Mouse (Mus musculus) neural tube, embryonic 12.5 days (tissue): Measurements from ENCODE around the gene Kank4. TPM values are rescaled to one million over a fixed set of nuclear protein-coding genes. Genes with fewer than 3 reads are reported as not detected.
A peak's percentile ranks its signal among the peaks of the same experiment; 100 is the strongest.

Experiments
- ATAC-seq: fragments of 200-750 bp; cut with Nextera tagmentation; 2 replicates; pipeline ENCODE4 v1.8.0; 2017; ENCODE audit warnings: low read depth, mild to moderate bottlenecking, moderate TSS enrichment, moderate library complexity; ENCODE audit not compliant: low FRiP score
- H3K27ac ChIP-seq: fragments of 300-500 bp; sonication (generic); 2 replicates; pipeline ENCODE4 v1.5.1; 2016
- H3K27me3 ChIP-seq: fragments of 300-500 bp; sonication (generic); replicated peaks from 2 replicates; pipeline ENCODE4 v1.6.1; 2016; ENCODE audit warnings: mild to moderate bottlenecking
- H3K36me3 ChIP-seq: fragments of 300-500 bp; sonication (generic); 2 replicates; pipeline ENCODE4 v1.6.1; 2016; ENCODE audit warnings: mild to moderate bottlenecking
- H3K4me1 ChIP-seq: fragments of 300-500 bp; sonication (generic); 2 replicates; pipeline ENCODE4 v1.6.1; 2016
- H3K4me2 ChIP-seq: fragments of 300-500 bp; sonication (generic); replicated peaks from 2 replicates; pipeline ENCODE4 v1.6.1; 2016; ENCODE audit warnings: mild to moderate bottlenecking
- H3K4me3 ChIP-seq: fragments of 300-500 bp; sonication (generic); 2 replicates; pipeline ENCODE4 v1.5.1; 2016
- H3K9ac ChIP-seq: fragments of 300-500 bp; sonication (generic); 2 replicates; pipeline ENCODE4 v1.6.1; 2016; ENCODE audit warnings: mild to moderate bottlenecking
- H3K9me3 ChIP-seq: fragments of 300-500 bp; sonication (generic); 2 replicates; pipeline ENCODE4 v1.6.1; 2016; ENCODE audit warnings: mild to moderate bottlenecking
- WGBS: fragments of 180-500 bp; shearing (Covaris S2); methylation state at CpG from one replicate; pipeline ENCODE4 v1.1.7; 2016; 5-methylcytosine and 5-hydroxymethylcytosine counted together
- polyA plus RNA-seq: library from polyadenylated mRNA; unstranded; fragments of >200 nt; fragmentation: Nextera tagmentation; extraction: Ambion mirVana; gene quantifications from 2 replicates; pipeline ENCODE4 v1.2.1, GENCODE M21; 2016

Gene Kank4
- polyA plus RNA-seq, 1 experiment from 2014 or later, result 0.53 TPM

GRCm38 (mm10) chr4:98823047-98823446 is 5.7 kb upstream of the Kank4 start:
- no peak overlapping the region for H3K4me2 ChIP-seq
- H3K4me1 ChIP-seq, result 0 out of 2 replicates have a peak, but pooled peaks cover 1% of the 10 kb centered on the region
- H3K4me3 ChIP-seq, result no peak overlapping the region
- ATAC-seq, result no peak
- H3K9ac ChIP-seq, result no peak overlapping the region
- peaks cover 4% of the 10 kb centered on the region for H3K27me3 ChIP-seq
- WGBS, result 81% methylated on average over 3 of the region's 3 CpGs
- H3K27ac ChIP-seq, result no peak overlapping the region
- no peaks in the 10 kb centered on the region for H3K36me3 ChIP-seq
- H3K9me3 ChIP-seq, result no peaks in the 10 kb centered on the region

GRCm38 (mm10) chr4:98822478-98822877 is 5.1 kb upstream of the Kank4 start:
- Histone ChIP-seq H3K9ac (no peak overlapping the region), H3K4me1 (0 out of 2 replicates have a peak, but pooled peaks cover 5% of the 10 kb centered on the region), H3K27ac (no peak overlapping the region), H3K9me3 (no peaks in the 10 kb centered on the region), H3K4me2 (no peak overlapping the region), H3K27me3 (peaks cover 10% of the 10 kb centered on the region), H3K36me3 (no peaks in the 10 kb centered on the region), H3K4me3 (no peak overlapping the region)
- ATAC-seq, result no peak
- 70% methylated on average over 3 of the region's 3 CpGs for WGBS

GRCm38 (mm10) chr4:98819216-98819755 is 1.9 kb upstream of the Kank4 start:
- Histone ChIP-seq H3K4me2 (no peak overlapping the region), H3K4me1 (peaks cover 10% of the 10 kb centered on the region; the same call in 1 of the 2 replicates), H3K9me3 (no peaks in the 10 kb centered on the region), H3K36me3 (no peaks in the 10 kb centered on the region), H3K27me3 (peaks cover 30% of the 10 kb centered on the region), H3K9ac (no peak overlapping the region), H3K4me3 (no peak overlapping the region), H3K27ac (no peak overlapping the region)
- ATAC-seq, result no peak
- 78% methylated on average over 10 of the region's 10 CpGs for WGBS

- peaks cover 10% of the 10 kb centered on the region for H3K4me1 ChIP-seq
- peaks cover 30% of the 10 kb centered on the region for H3K27me3 ChIP-seq
- H3K27ac ChIP-seq, result no peak overlapping the region
- peak overlapping the region; percentile 99 for H3K4me2 ChIP-seq
- ATAC-seq, result no peak; the same call in 1 of the 2 replicates
- 2% methylated on average over 14 of the region's 14 CpGs for WGBS
- H3K9me3 ChIP-seq, result no peaks in the 10 kb centered on the region
- peak overlapping the region; percentile 65 for H3K4me3 ChIP-seq
- H3K36me3 ChIP-seq, result no peaks in the 10 kb centered on the region
- H3K9ac ChIP-seq, result peak overlapping the region; percentile 71
These were observed 542 bp downstream of the Kank4 start for GRCm38 (mm10) chr4:98816807-98817183.

GRCm38 (mm10) chr4:98806306-98806705 is 11.0 kb downstream of the Kank4 start:
- ATAC-seq, result no peak
- H3K9me3 ChIP-seq, result no peaks in the 10 kb centered on the region
- 88% methylated on average over 9 of the region's 9 CpGs for WGBS

GRCm38 (mm10) chr4:98805291-98806048 is 11.9 kb downstream of the Kank4 start:
- no peaks in the 10 kb centered on the region for H3K9me3 ChIP-seq
- H3K4me2 ChIP-seq, result no peak overlapping the region
- no peak overlapping the region for H3K9ac ChIP-seq
- H3K36me3 ChIP-seq, result no peaks in the 10 kb centered on the region
- H3K27me3 ChIP-seq, result no peaks in the 10 kb centered on the region
- 0 out of 2 replicates have a peak, but pooled peaks cover 8% of the 10 kb centered on the region for H3K4me1 ChIP-seq
- WGBS, result 65% methylated on average over 12 of the region's 12 CpGs
- no peak overlapping the region for H3K27ac ChIP-seq
- ATAC-seq, result no peak
- no peak overlapping the region for H3K4me3 ChIP-seq

More at GRCm38 (mm10) chr4:98806306-98806705, 11.0 kb downstream of the Kank4 start:
- Histone ChIP-seq H3K27ac (no peak overlapping the region), H3K9ac (no peak overlapping the region), H3K4me3 (no peak overlapping the region), H3K4me2 (no peak overlapping the region), H3K4me1 (0 out of 2 replicates have a peak, but pooled peaks cover 5% of the 10 kb centered on the region), H3K27me3 (no peaks in the 10 kb centered on the region), H3K36me3 (no peaks in the 10 kb centered on the region)

- Histone ChIP-seq H3K27ac (no peak overlapping the region), H3K9me3 (no peaks in the 10 kb centered on the region), H3K4me3 (no peak overlapping the region), H3K9ac (no peak overlapping the region), H3K27me3 (no peaks in the 10 kb centered on the region), H3K36me3 (no peaks in the 10 kb centered on the region), H3K4me2 (no peak overlapping the region), H3K4me1 (0 out of 2 replicates have a peak, but pooled peaks cover 8% of the 10 kb centered on the region)
- no peak for ATAC-seq
- WGBS, result 65% methylated on average over 7 of the region's 7 CpGs
These were observed 12.7 kb downstream of the Kank4 start for GRCm38 (mm10) chr4:98804476-98805134.

GRCm38 (mm10) chr4:98801775-98802174 is 15.6 kb downstream of the Kank4 start:
- ATAC-seq, result no peak
- Histone ChIP-seq H3K27me3 (no peaks in the 10 kb centered on the region), H3K36me3 (no peaks in the 10 kb centered on the region), H3K9ac (no peak overlapping the region), H3K27ac (no peak overlapping the region), H3K4me3 (no peak overlapping the region), H3K9me3 (no peaks in the 10 kb centered on the region), H3K4me2 (no peak overlapping the region), H3K4me1 (0 out of 2 replicates have a peak, but pooled peaks cover 8% of the 10 kb centered on the region)
- WGBS, result 89% methylated on average over 11 of the region's 11 CpGs

GRCm38 (mm10) chr4:98800824-98801223 is 16.5 kb downstream of the Kank4 start:
- Histone ChIP-seq H3K27ac (no peak overlapping the region), H3K9me3 (no peaks in the 10 kb centered on the region), H3K36me3 (no peaks in the 10 kb centered on the region), H3K4me1 (0 out of 2 replicates have a peak, but pooled peaks cover 8% of the 10 kb centered on the region), H3K4me2 (no peak overlapping the region), H3K4me3 (no peak overlapping the region), H3K9ac (no peak overlapping the region), H3K27me3 (no peaks in the 10 kb centered on the region)
- 84% methylated on average over 8 of the region's 8 CpGs for WGBS
- no peak for ATAC-seq

- no peaks in the 10 kb centered on the region for H3K9me3 ChIP-seq
- no peak overlapping the region for H3K9ac ChIP-seq
- peaks cover 4% of the 10 kb centered on the region; the same call in 1 of the 2 replicates for H3K4me1 ChIP-seq
- no peak overlapping the region for H3K4me3 ChIP-seq
- no peak overlapping the region for H3K27ac ChIP-seq
- WGBS, result 69% methylated on average over 11 of the region's 11 CpGs
- no peaks in the 10 kb centered on the region for H3K27me3 ChIP-seq
- ATAC-seq, result no peak
- no peaks in the 10 kb centered on the region for H3K36me3 ChIP-seq
- H3K4me2 ChIP-seq, result no peak overlapping the region
These were observed 20.6 kb downstream of the Kank4 start for GRCm38 (mm10) chr4:98796591-98797341.

- H3K4me1 ChIP-seq, result peaks cover 2% of the 10 kb centered on the region
- WGBS, result 87% methylated on average over 2 of the region's 2 CpGs
These were observed 22.1 kb downstream of the Kank4 start for GRCm38 (mm10) chr4:98795241-98795640.

GRCm38 (mm10) chr4:98793486-98793885 is 23.9 kb downstream of the Kank4 start:
- whole genome bisulfite sequencing, result 93% methylated on average over 9 of the region's 9 CpGs
- Histone ChIP-seq H3K9me3 (no peaks in the 10 kb centered on the region), H3K4me3 (no peak overlapping the region), H3K27ac (no peak overlapping the region), H3K36me3 (no peaks in the 10 kb centered on the region), H3K4me2 (no peak overlapping the region), H3K4me1 (peaks cover 5% of the 10 kb centered on the region), H3K27me3 (no peaks in the 10 kb centered on the region), H3K9ac (no peak overlapping the region)
- ATAC-seq, result no peak

More at GRCm38 (mm10) chr4:98795241-98795640, 22.1 kb downstream of the Kank4 start:
- Histone ChIP-seq H3K36me3 (no peaks in the 10 kb centered on the region), H3K4me2 (no peak overlapping the region), H3K27me3 (no peaks in the 10 kb centered on the region), H3K4me3 (no peak overlapping the region), H3K27ac (no peak overlapping the region), H3K9me3 (no peaks in the 10 kb centered on the region), H3K9ac (no peak overlapping the region)
- ATAC-seq, result no peak
